Mouse (Mus musculus) CH12.LX (cell line): ENCODE data around the gene Hs3st6.

Experiments used
- ELF1 ChIP-seq: IDR thresholded peaks from 2 replicates; pipeline ENCODE4 v1.6.1; 2014; ENCODE audit warnings: low read depth, mild to moderate bottlenecking, inconsistent platforms, low read length, improper control_type of control experiment
- GABPA ChIP-seq: IDR thresholded peaks from 2 replicates; pipeline ENCODE4 v1.6.1; 2012; ENCODE audit warnings: low read depth, low read length, improper control_type of control experiment, inconsistent platforms; ENCODE audit not compliant: insufficient replicate concordance
- POLR2A ChIP-seq: IDR thresholded peaks from 2 replicates; pipeline ENCODE4 v1.6.1; 2011; ENCODE audit warnings: low read depth, mild to moderate bottlenecking, improper control_type of control experiment, low read length
- RCOR1 ChIP-seq: conservative IDR thresholded peaks from 2 replicates; pipeline ENCODE4 v1.6.1; 2012; ENCODE audit warnings: low read depth, mild to moderate bottlenecking, inconsistent platforms, low read length, improper control_type of control experiment
- TBP ChIP-seq: conservative IDR thresholded peaks from 2 replicates; pipeline ENCODE4 v1.6.1; 2011; ENCODE audit warnings: low read depth, low read length, improper control_type of control experiment
- UBTF ChIP-seq: IDR thresholded peaks from 2 replicates; pipeline ENCODE4 v1.6.1; 2012; ENCODE audit warnings: low read depth, mild to moderate bottlenecking, inconsistent platforms, low read length, improper control_type of control experiment, moderate library complexity

DNA sequence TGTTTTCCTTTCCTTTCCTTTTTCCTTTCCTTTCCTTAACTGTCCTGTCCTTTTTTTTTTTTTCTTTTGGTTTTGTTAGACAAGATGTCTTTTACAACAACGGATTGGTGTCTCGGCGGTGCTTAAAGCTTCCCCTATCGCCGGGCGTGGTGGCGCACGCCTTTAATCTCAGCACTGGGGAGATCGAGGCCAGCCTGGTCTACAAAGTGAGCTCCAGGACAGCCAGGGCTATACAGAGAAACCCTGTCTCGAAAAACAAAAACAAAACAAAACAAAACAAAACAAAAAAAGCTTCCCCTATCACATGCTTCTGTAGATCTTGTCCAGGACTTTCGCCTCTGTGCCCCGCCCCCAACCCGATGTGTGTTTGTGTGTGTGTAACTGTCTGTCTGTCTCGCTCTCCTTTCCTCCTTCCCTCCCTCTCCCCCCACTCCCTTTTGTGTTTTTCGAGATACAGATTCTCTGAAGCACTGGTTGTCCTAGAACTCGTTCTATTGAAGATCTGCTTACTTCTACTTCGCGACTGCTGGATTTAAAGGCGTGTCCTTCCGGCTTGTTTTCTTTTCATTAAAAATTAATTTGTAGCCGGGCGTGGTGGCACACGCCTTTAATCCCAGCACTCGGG, 44.9 kb upstream of the Hs3st6 start:
- TF ChIP-seq UBTF (no peak), RCOR1 (no peak), TBP (no peak), POLR2A (no peak), GABPA (no peak), ELF1 (no peak)
